ENCODE assay signal across 17 mouse cellular contexts in genomic region chr17:4301142-4301853, GRCm38 (mm10).
A peak's percentile ranks its signal among the peaks of the same experiment; 100 is the strongest.
DNase-seq lines count a peak whose midpoint lies in the region; ATAC-seq and TF ChIP-seq lines count a peak whose summit lies in the region.
"Had no signal": no experiment of that assay in that cellular context is flagged by ENCODE, and none has a peak within 500 bp of the region (broad histone marks: within the 10 kb centered on the region; RNA-seq: fewer than 3 reads in every experiment).

No protein-coding gene starts in this region.

- H3K36me3 ChIP-seq in heart, adult 2 months (ENCODE audit: control insufficient read depth, insufficient read depth, low read length), result no peaks in the 10 kb centered on the region
- no peaks in the 10 kb centered on the region for H3K36me3 ChIP-seq in lung, embryonic 14.5 days (ENCODE audit: insufficient read depth)
- no peaks in the 10 kb centered on the region for H3K36me3 ChIP-seq in stomach, postnatal 0 days (ENCODE audit: control insufficient read depth, insufficient read depth, low read length)
- H3K36me3 ChIP-seq: neural tube, embryonic 12.5 days; stomach, embryonic 15.5 days had no signal

- DNase-seq in heart, adult 2 months, result peak in 1 of 2 experiments; percentile 3
- DNase-seq in heart, adult 9 months (ENCODE audit: low spot score in 2 of 2), result no peak
- peak; percentile 40 for DNase-seq in lung, embryonic 14.5 days
- no peak for DNase-seq in lung, postnatal 25 days (ENCODE audit: low spot score)
- DNase-seq in layer of hippocampus, adult 9-11 months, result peak; percentile 10
- DNase-seq in stomach, postnatal 0 days (ENCODE audit: low spot score), result no peak
- DNase-seq in right cerebral cortex, postnatal 25 days, result no peak
- DNase-seq in cerebellum, postnatal 4 days (ENCODE audit: low spot score in 2 of 2), result no peak
- DNase-seq: adrenal gland, postnatal 14 days; cerebellum, adult 11 months; cerebellum, postnatal 25 days; gastrocnemius, adult 2 months; kidney, adult 11 months had no signal

- TF ChIP-seq POLR2A in heart, adult 2 months (IDR thresholded peaks at IDR 0.05; ENCODE audit: insufficient read depth, low read depth, low read length), result no peak

- H3K4me1 ChIP-seq in heart, adult 2 months (ENCODE audit: control insufficient read depth, insufficient read depth, low read length), result no peaks in the 10 kb centered on the region; the same call in 1 of the 2 replicates
- no peaks in the 10 kb centered on the region for H3K4me1 ChIP-seq in lung, embryonic 14.5 days (ENCODE audit: insufficient read depth)
- no peaks in the 10 kb centered on the region for H3K4me1 ChIP-seq in stomach, postnatal 0 days (replicated peaks; ENCODE audit: control insufficient read depth, insufficient read depth)
- H3K4me1 ChIP-seq: stomach, embryonic 15.5 days had no signal

- 0 out of 2 replicates have a peak, but pooled peaks have one; percentile 7 for TF ChIP-seq CTCF in heart, adult 2 months (IDR thresholded peaks at IDR 0.05)
- no peak for TF ChIP-seq CTCF in lung, embryonic 14.5 days (IDR thresholded peaks at IDR 0.05; ENCODE audit: low read depth)
- TF ChIP-seq CTCF in stomach, postnatal 0 days (IDR thresholded peaks at IDR 0.05; ENCODE audit: low read depth), result 0 out of 2 replicates have a peak, but pooled peaks have one; percentile 5

- no peak overlapping the region for H3K4me3 ChIP-seq in heart, adult 2 months
- no peak overlapping the region for H3K4me3 ChIP-seq in lung, embryonic 14.5 days (ENCODE audit: low read depth, low read length)
- no peak overlapping the region for H3K4me3 ChIP-seq in stomach, postnatal 0 days (ENCODE audit: low read depth, low read length)
- H3K4me3 ChIP-seq: gastrocnemius, adult 2 months; neural tube, embryonic 12.5 days; stomach, embryonic 15.5 days had no signal

- H3K27me3 ChIP-seq in heart, adult 2 months (ENCODE audit: control insufficient read depth, insufficient read depth, low read length), result no peaks in the 10 kb centered on the region
- no peaks in the 10 kb centered on the region for H3K27me3 ChIP-seq in lung, embryonic 14.5 days (ENCODE audit: insufficient read depth, low read length)
- no peaks in the 10 kb centered on the region for H3K27me3 ChIP-seq in stomach, postnatal 0 days (ENCODE audit: control insufficient read depth, insufficient read depth, low read length)
- H3K27me3 ChIP-seq: neural tube, embryonic 12.5 days; stomach, embryonic 15.5 days had no signal

- WGBS in heart, adult 2 months, result 65% methylated on average over 12 of the region's 12 CpGs
- 54% methylated on average over 12 of the region's 12 CpGs for WGBS in lung, embryonic 14.5 days
- WGBS in stomach, postnatal 0 days, result 64% methylated on average over 12 of the region's 12 CpGs

- no peak for TF ChIP-seq EP300 in heart, adult 2 months (IDR thresholded peaks at IDR 0.05; ENCODE audit: insufficient read depth, low read depth, low read length)
- TF ChIP-seq EP300 in stomach, postnatal 0 days (optimal IDR thresholded peaks at IDR 0.05), result no peak

- ATAC-seq in lung, embryonic 14.5 days (ENCODE audit: insufficient read depth), result no peak
- ATAC-seq in stomach, postnatal 0 days (ENCODE audit: low FRiP score, low TSS enrichment), result no peak
- ATAC-seq: activated CD4-positive, CD25-positive, alpha-beta regulatory T cell, adult 4 months had no signal

- H3K9me3 ChIP-seq in lung, embryonic 14.5 days (ENCODE audit: low read depth, low read length), result no peaks in the 10 kb centered on the region
- no peaks in the 10 kb centered on the region for H3K9me3 ChIP-seq in stomach, postnatal 0 days (ENCODE audit: control insufficient read depth, low read length)
- H3K9me3 ChIP-seq: neural tube, embryonic 12.5 days; stomach, embryonic 15.5 days had no signal

- no peak overlapping the region for H3K4me2 ChIP-seq in lung, embryonic 14.5 days
- no peak overlapping the region for H3K4me2 ChIP-seq in stomach, postnatal 0 days (replicated peaks; ENCODE audit: low read depth)
- H3K4me2 ChIP-seq: liver, embryonic 11.5 days; neural tube, embryonic 12.5 days; stomach, embryonic 15.5 days had no signal

- H3K9ac ChIP-seq in heart, adult 2 months (ENCODE audit: low read depth, low read length), result no peak overlapping the region
- H3K9ac ChIP-seq in lung, embryonic 14.5 days, result no peak overlapping the region
- no peak overlapping the region for H3K9ac ChIP-seq in stomach, postnatal 0 days (ENCODE audit: low read length)
- H3K9ac ChIP-seq: neural tube, embryonic 12.5 days; stomach, embryonic 15.5 days had no signal

- H3K79me2 ChIP-seq in heart, adult 2 months (replicated peaks; ENCODE audit: control insufficient read depth, insufficient read depth, low read length), result no peaks in the 10 kb centered on the region

- intact Hi-C loops in heart, adult 2 months (cut with DNase I), result no loop called here

- no peak overlapping the region for H3K27ac ChIP-seq in heart, adult 2 months
- H3K27ac ChIP-seq in lung, embryonic 14.5 days (ENCODE audit: low read depth), result no peak overlapping the region
- no peak overlapping the region for H3K27ac ChIP-seq in stomach, postnatal 0 days (replicated peaks)
- H3K27ac ChIP-seq: gastrocnemius, adult 2 months; neural tube, embryonic 12.5 days; stomach, embryonic 15.5 days had no signal

Comparison
In these comparisons a context has a peak if more than half of its experiments do, and no peak if none do; other contexts are left out.
1. DNase-seq: peak in lung, embryonic 14.5 days (single experiment) and layer of hippocampus, adult 9-11 months (single experiment); none in heart, adult 9 months (0 of 2), lung, postnatal 25 days (single experiment), stomach, postnatal 0 days (single experiment), right cerebral cortex, postnatal 25 days (single experiment) and cerebellum, postnatal 4 days (0 of 2).